Comparison of ENCODE assay signal across 12 mouse cellular contexts in genomic region chr11:5562625-5563268, GRCm38 (mm10). TPM values are rescaled to one million over a fixed set of nuclear protein-coding genes. Genes with fewer than 3 reads are reported as not detected.
A peak's percentile ranks its signal among the peaks of the same experiment; 100 is the strongest.
DNase-seq lines count a peak whose midpoint lies in the region; ATAC-seq and TF ChIP-seq lines count a peak whose summit lies in the region.
"Had no signal": no experiment of that assay in that cellular context is flagged by ENCODE, and none has a peak within 500 bp of the region (broad histone marks: within the 10 kb centered on the region; RNA-seq: fewer than 3 reads in every experiment).

No protein-coding gene starts in this region.

- peak; percentile 31 for DNase-seq in kidney, postnatal 10 days
- no peak for DNase-seq in kidney, postnatal 36 days
- peak; percentile 60 for DNase-seq in WW6 (ENCODE audit: low read depth, low spot score)
- peak; percentile 15 for DNase-seq in heart, postnatal 4 days
- DNase-seq in midbrain, postnatal 0 days (ENCODE audit: low spot score): peak; percentile 29
- no peak for DNase-seq in thymus, postnatal 36 days
- no peak for DNase-seq in ovary, postnatal 10 days (ENCODE audit: low spot score)
- no peak for DNase-seq in urinary bladder, postnatal 14 days (ENCODE audit: low spot score)

- H3K4me2 ChIP-seq in midbrain, postnatal 0 days (ENCODE audit: low read depth, low read length, poor library complexity, severe bottlenecking): no peak overlapping the region
- H3K4me2 ChIP-seq: embryonic facial prominence, embryonic 13.5 days had no signal

- TF ChIP-seq CTCF in midbrain, postnatal 0 days (IDR thresholded peaks at IDR 0.05): peak; percentile 39; the same call in 1 of the 2 replicates

- no peaks in the 10 kb centered on the region for H3K9me3 ChIP-seq in midbrain, postnatal 0 days (ENCODE audit: low read length)
- H3K9me3 ChIP-seq: embryonic facial prominence, embryonic 13.5 days had no signal

- ATAC-seq in midbrain, postnatal 0 days (ENCODE audit: low FRiP score): no peak

- no peak overlapping the region for H3K9ac ChIP-seq in midbrain, postnatal 0 days (replicated peaks; ENCODE audit: low read length, poor library complexity, severe bottlenecking)
- H3K9ac ChIP-seq: embryonic facial prominence, embryonic 13.5 days had no signal

- no peaks in the 10 kb centered on the region for H3K36me3 ChIP-seq in midbrain, postnatal 0 days (ENCODE audit: insufficient read depth, low read length)
- H3K36me3 ChIP-seq: embryonic facial prominence, embryonic 13.5 days had no signal

- no peak overlapping the region for H3K27ac ChIP-seq in midbrain, postnatal 0 days (ENCODE audit: low read depth, low read length)
- H3K27ac ChIP-seq: embryonic facial prominence, embryonic 13.5 days had no signal

- WGBS in midbrain, postnatal 0 days: 24% methylated on average over 9 of the region's 9 CpGs

- H3K4me3 ChIP-seq in midbrain, postnatal 0 days (ENCODE audit: low read depth, low read length): no peak overlapping the region
- H3K4me3 ChIP-seq: embryonic facial prominence, embryonic 13.5 days had no signal

- H3K27me3 ChIP-seq in midbrain, postnatal 0 days (ENCODE audit: insufficient read depth, low read length): no peaks in the 10 kb centered on the region
- H3K27me3 ChIP-seq: embryonic facial prominence, embryonic 13.5 days had no signal

- H3K4me1 ChIP-seq in midbrain, postnatal 0 days (ENCODE audit: insufficient read depth, low read length): no peaks in the 10 kb centered on the region

RNA-seq across cellular contexts. Expression of gene Ankrd36, which starts 6.7 kb away (rescaled TPM):
- total RNA-seq in heart, postnatal 4 days (2021): not detected
- total RNA-seq in midbrain, postnatal 0 days (2014; rRNA removed): not detected in 2 replicates
- 0.11 TPM in 1 of 2 replicates, not detected in the other for polyA plus RNA-seq in midbrain, postnatal 0 days (2015; fragmentation: Nextera tagmentation; extraction: Ambion mirVana)
- total RNA-seq: CH12.LX; layer of hippocampus, postnatal 14 days had no signal
- polyA plus RNA-seq: embryonic facial prominence, embryonic 13.5 days; heart, embryonic 16.5 days had no signal

RNA-seq across cellular contexts. Expression of gene Ccdc117, which starts 20.8 kb away (rescaled TPM):
- total RNA-seq in heart, postnatal 4 days (2021): 10 to 100 TPM; 11.3 to 14.1 TPM
- 8.2 and 13.0 TPM in 2 replicates for total RNA-seq in midbrain, postnatal 0 days (2014; rRNA removed)
- 4.9 and 6.1 TPM in 2 replicates for polyA plus RNA-seq in midbrain, postnatal 0 days (2015; fragmentation: Nextera tagmentation; extraction: Ambion mirVana)

RNA-seq across cellular contexts. Expression of gene Xbp1, which starts 42.3 kb away (rescaled TPM):
- total RNA-seq in heart, postnatal 4 days (2021): 10 to 100 TPM; 51.2 to 65.4 TPM
- total RNA-seq in midbrain, postnatal 0 days (2014; rRNA removed): 120 and 124 TPM in 2 replicates
- 89.5 and 97.4 TPM in 2 replicates for polyA plus RNA-seq in midbrain, postnatal 0 days (2015; fragmentation: Nextera tagmentation; extraction: Ambion mirVana)

Comparison
In these comparisons a context has a peak if more than half of its experiments do, and no peak if none do; other contexts are left out.
1. DNase-seq: peak in kidney, postnatal 10 days (single experiment), WW6 (single experiment), heart, postnatal 4 days (single experiment) and midbrain, postnatal 0 days (single experiment); none in kidney, postnatal 36 days (0 of 2), thymus, postnatal 36 days (0 of 2), ovary, postnatal 10 days (single experiment) and urinary bladder, postnatal 14 days (single experiment).